Mouse (Mus musculus): ENCODE results near the gene Rgs1. TPM values are rescaled to one million over a fixed set of nuclear protein-coding genes. Genes with fewer than 3 reads are reported as not detected.

Gene Rgs1
- polyA plus RNA-seq, 1 experiment from 2014 or later = 0.21 TPM

DNA sequence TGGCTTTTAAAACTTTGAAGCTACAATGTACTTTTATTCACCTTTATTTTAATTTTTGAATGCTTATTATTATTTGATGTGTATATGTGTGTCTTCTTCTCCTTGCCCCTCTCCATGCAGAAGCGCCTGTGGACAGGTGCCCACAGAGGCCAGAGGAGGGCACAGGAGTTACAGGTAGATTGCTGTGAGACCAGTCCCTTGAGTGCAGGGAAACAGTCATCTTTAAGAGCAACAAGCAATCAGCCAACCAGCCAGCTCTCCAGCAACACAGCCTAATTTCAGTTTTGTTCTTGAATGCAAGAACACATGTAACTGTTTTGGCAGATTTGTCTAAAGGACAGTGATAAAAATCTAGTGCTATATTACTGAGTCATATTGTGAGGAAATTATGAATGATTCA, 1.7 kb downstream of the Rgs1 start:
- WGBS = 76% methylated on average over 1 of the region's 1 CpGs
- H3K4me2 ChIP-seq = no peak overlapping the region
- no peak for ATAC-seq (ENCODE audit: insufficient number of reproducible peaks, insufficient read depth, low FRiP score, low TSS enrichment, low read depth)

DNA sequence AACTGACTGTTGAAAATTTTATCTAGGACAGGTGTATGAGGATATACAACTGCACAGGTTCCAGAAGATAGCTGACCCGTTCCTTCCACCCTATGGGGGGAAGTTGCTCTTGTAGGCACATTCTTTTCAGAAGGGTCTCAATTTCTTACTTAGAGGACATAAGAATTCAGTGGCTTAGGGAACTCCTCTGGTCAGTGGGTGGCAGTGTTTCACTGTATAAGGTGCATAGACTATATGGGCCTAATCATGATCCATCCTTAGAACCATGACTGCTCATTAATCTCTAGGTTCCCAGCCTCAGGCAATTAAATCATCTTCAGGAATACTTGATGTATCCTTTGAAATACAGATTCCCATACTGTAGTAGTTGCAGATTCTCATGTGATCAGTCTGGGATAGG, 5.5 kb downstream of the Rgs1 start:
- Histone ChIP-seq H3K4me3 (no peak overlapping the region), H3K4me2 (no peak overlapping the region), H3K27ac (no peak overlapping the region), H3K36me3 (no peaks in the 10 kb centered on the region), H3K9me3 (no peaks in the 10 kb centered on the region), H3K4me1 (no peaks in the 10 kb centered on the region), H3K27me3 (no peaks in the 10 kb centered on the region), H3K9ac (no peak overlapping the region)
- ATAC-seq (ENCODE audit: insufficient number of reproducible peaks, insufficient read depth, low FRiP score, low TSS enrichment, low read depth) = no peak
- WGBS = 80% methylated on average over 1 of the region's 1 CpGs

More for the DNA sequence above, 1.7 kb downstream of the Rgs1 start:
- Histone ChIP-seq H3K9ac (no peak overlapping the region), H3K4me3 (no peak overlapping the region), H3K27me3 (no peaks in the 10 kb centered on the region), H3K36me3 (no peaks in the 10 kb centered on the region), H3K4me1 (no peaks in the 10 kb centered on the region), H3K9me3 (no peaks in the 10 kb centered on the region), H3K27ac (no peak overlapping the region)

DNA sequence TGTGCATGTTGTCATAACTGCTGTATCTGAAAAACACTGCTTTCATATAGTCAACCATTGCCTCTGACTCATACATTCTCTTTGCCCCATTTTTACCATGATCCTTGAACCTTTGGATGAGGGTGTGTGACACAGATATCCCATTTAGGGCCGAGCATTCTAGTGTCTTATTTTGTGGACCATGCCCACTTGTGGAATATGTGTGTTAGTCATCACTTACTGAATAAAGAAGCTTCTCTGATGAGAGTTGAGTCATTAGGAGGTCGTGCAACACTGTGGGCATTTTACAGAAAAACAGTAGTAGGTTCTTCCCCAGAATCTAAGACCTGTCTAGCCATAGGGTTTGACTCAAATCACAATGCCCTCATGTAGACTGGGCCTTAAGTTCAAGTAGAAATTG, 9.8 kb downstream of the Rgs1 start:
- Histone ChIP-seq H3K9me3 (no peaks in the 10 kb centered on the region), H3K4me2 (no peak overlapping the region), H3K27ac (no peak overlapping the region), H3K27me3 (no peaks in the 10 kb centered on the region), H3K9ac (no peak overlapping the region), H3K36me3 (no peaks in the 10 kb centered on the region), H3K4me3 (no peak overlapping the region), H3K4me1 (no peaks in the 10 kb centered on the region)
- WGBS = 73% methylated on average over 2 of the region's 2 CpGs
- no peak for ATAC-seq (ENCODE audit: insufficient number of reproducible peaks, insufficient read depth, low FRiP score, low TSS enrichment, low read depth)

DNA sequence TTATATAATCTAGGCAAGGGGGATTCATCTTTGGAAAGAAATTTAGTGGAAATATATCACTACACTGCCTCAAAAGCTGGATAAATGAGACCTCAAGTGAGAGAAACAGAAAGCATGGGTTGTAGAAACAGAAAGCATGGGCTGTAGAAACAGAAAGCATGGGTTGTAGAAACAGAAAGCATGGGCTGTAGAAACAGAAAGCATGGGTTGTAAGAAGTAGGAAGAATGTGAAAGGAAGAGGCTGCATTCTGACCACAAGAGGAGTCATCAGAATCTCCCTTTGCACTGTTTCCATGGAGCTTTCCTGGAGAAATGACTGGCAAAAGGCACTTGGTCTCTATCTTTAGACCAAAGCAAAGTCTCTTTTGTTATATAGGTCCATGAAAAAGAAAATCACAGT, 33.8 kb downstream of the Rgs1 start:
- H3K9me3 ChIP-seq = no peaks in the 10 kb centered on the region
- H3K4me1 ChIP-seq = peaks cover 8% of the 10 kb centered on the region; the same call in 1 of the 2 replicates
- no peak overlapping the region for H3K4me2 ChIP-seq
- no peak for ATAC-seq (ENCODE audit: insufficient number of reproducible peaks, insufficient read depth, low FRiP score, low TSS enrichment, low read depth)
- no peak overlapping the region for H3K9ac ChIP-seq
- no peak overlapping the region for H3K4me3 ChIP-seq
- H3K27me3 ChIP-seq = no peaks in the 10 kb centered on the region
- no peak overlapping the region for H3K27ac ChIP-seq
- no peaks in the 10 kb centered on the region for H3K36me3 ChIP-seq

DNA sequence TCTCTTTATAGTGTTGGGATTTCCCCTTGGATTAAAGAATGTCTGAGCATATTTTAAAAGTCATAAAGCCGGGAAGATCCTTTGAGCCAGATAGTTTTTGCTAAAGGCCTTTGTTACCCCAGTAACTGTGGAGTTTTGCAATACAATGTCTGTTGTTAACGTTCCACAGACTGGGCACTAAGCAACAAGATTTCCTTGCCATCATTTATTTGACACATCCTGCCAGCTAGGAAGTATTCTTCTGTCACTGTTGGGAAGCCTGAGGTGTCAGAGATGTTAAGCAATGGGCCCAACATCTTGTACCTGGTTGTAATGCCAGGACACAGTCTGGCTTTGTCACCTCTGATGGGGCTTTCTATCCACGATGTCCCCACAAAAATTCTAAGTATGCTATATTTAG, 38.1 kb downstream of the Rgs1 start:
- no peaks in the 10 kb centered on the region for H3K36me3 ChIP-seq
- 62% methylated on average over 3 of the region's 3 CpGs for WGBS
- ATAC-seq (ENCODE audit: insufficient number of reproducible peaks, insufficient read depth, low FRiP score, low TSS enrichment, low read depth) = no peak
- H3K4me1 ChIP-seq = peaks cover 8% of the 10 kb centered on the region; the same call in 1 of the 2 replicates
- H3K27ac ChIP-seq = no peak overlapping the region
- H3K9me3 ChIP-seq = no peaks in the 10 kb centered on the region
- no peaks in the 10 kb centered on the region for H3K27me3 ChIP-seq
- H3K4me2 ChIP-seq = no peak overlapping the region
- no peak overlapping the region for H3K9ac ChIP-seq
- H3K4me3 ChIP-seq = no peak overlapping the region

DNA sequence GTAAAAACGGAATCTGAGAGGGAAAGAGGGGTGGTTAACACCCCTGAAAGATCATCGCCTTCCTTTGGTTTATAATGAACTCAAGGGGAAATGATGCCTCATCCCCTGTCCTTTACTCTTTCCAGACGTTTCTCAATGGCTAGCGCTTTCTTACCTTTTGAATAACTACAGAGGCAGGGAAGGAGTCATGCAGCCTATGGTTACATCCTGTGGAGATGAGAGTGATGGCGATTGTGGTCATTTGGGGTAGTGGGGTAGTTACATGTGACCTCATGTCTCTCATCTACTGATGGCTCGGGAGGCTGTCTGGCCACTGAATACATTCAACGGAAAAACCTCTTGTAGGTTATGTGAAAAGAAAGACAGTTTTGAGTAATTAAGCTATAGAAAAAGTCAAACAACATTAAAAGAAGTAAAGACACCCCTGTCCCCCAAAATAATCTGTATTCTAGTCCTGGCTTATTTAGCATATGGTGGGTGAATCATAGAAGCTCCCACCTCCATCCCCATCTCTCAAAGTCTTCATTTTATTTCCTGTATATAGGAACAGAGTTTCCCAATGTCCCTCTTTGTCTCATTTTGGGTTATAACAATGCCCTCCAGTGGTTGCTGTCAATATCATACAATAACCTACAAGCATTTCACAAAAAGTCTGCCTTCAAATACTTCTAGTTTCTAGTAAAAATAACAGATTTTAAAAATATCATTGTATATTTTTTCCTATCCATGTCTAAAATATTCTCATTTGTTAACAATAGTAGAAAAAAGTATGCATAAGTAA, 42.6 kb downstream of the Rgs1 start:
- no peak overlapping the region for H3K4me2 ChIP-seq
- H3K27me3 ChIP-seq = no peaks in the 10 kb centered on the region
- H3K9ac ChIP-seq = no peak overlapping the region
- no peaks in the 10 kb centered on the region for H3K9me3 ChIP-seq
- no peak for ATAC-seq (ENCODE audit: insufficient number of reproducible peaks, insufficient read depth, low FRiP score, low TSS enrichment, low read depth)
- H3K36me3 ChIP-seq = no peaks in the 10 kb centered on the region
- H3K4me1 ChIP-seq = peaks cover 8% of the 10 kb centered on the region; the same call in 1 of the 2 replicates
- no peak overlapping the region for H3K4me3 ChIP-seq
- H3K27ac ChIP-seq = no peak overlapping the region
- WGBS = 79% methylated on average over 7 of the region's 7 CpGs

DNA sequence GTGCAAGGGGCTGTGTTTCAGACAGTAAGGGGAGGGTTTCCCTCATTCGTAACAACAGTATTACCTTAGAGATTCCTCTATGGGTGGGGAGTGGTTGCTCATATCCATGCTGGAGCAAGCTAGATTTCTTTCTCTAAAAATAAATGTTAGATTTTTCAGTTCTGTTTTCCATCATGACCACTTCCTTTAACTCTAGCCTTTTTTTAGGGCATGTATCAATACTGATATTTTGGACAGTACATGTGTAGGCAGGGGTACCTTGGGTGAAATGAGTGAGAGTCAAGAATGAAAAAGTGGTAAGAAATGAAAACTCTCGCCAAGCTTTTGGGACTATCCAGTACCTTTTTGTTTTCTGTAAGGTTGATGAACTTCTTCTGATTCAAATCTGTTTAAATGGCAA, 44.3 kb downstream of the Rgs1 start:
- no peaks in the 10 kb centered on the region for H3K4me1 ChIP-seq
- H3K36me3 ChIP-seq = no peaks in the 10 kb centered on the region
- H3K4me2 ChIP-seq = no peak overlapping the region
- no peak for ATAC-seq (ENCODE audit: insufficient number of reproducible peaks, insufficient read depth, low FRiP score, low TSS enrichment, low read depth)
- H3K27me3 ChIP-seq = no peaks in the 10 kb centered on the region
- no peak overlapping the region for H3K9ac ChIP-seq
- H3K9me3 ChIP-seq = no peaks in the 10 kb centered on the region
- no peak overlapping the region for H3K27ac ChIP-seq
- no peak overlapping the region for H3K4me3 ChIP-seq
- 82% methylated on average over 2 of the region's 2 CpGs for WGBS

DNA sequence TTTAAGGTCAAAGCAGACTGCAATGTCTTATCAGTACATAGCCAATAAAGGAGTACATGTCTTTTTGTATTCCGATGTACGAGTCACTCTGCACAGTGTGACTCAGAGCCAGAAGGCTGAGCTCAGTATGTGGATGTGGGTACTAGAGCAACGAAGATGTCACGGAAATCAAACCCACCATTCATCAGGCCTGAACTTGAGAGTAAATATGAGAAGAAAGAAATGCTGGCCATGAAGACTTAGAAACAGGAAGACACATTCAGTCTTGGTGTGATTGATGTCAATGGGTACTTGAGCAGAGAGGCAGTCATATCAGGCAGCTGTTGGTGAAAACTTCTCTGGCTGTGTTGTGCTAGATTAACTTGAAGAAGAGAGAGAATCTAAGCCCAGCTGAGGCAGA, 46.1 kb downstream of the Rgs1 start:
- no peak overlapping the region for H3K9ac ChIP-seq
- 90% methylated on average over 4 of the region's 4 CpGs for WGBS
- H3K9me3 ChIP-seq = no peaks in the 10 kb centered on the region
- no peak for ATAC-seq (ENCODE audit: insufficient number of reproducible peaks, insufficient read depth, low FRiP score, low TSS enrichment, low read depth)
- H3K4me2 ChIP-seq = no peak overlapping the region
- H3K4me1 ChIP-seq = no peaks in the 10 kb centered on the region
- no peak overlapping the region for H3K27ac ChIP-seq
- H3K36me3 ChIP-seq = no peaks in the 10 kb centered on the region
- H3K27me3 ChIP-seq = no peaks in the 10 kb centered on the region
- H3K4me3 ChIP-seq = no peak overlapping the region

DNA sequence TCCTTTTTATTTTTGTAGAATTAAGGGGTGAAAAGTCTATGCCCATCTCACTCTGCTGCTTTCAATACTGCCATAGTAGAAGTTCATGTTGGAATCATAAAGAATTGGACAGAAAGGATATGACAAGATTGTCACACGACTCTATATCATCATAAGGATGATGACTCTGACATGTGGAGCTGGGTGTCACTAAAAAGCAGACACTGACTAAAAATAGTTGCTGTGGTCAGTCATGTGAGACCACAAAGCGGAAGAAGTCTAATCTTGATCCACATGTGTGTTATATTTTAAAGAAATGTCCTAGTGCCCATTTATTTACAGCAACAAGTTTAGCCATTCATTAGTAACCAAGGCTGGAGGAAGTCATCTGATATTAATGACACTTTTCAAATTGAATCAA, 48.5 kb downstream of the Rgs1 start:
- Histone ChIP-seq H3K27me3 (no peaks in the 10 kb centered on the region), H3K4me3 (no peak overlapping the region), H3K4me2 (no peak overlapping the region), H3K36me3 (no peaks in the 10 kb centered on the region), H3K9me3 (no peaks in the 10 kb centered on the region), H3K9ac (no peak overlapping the region), H3K4me1 (no peaks in the 10 kb centered on the region), H3K27ac (no peak overlapping the region)
- ATAC-seq (ENCODE audit: insufficient number of reproducible peaks, insufficient read depth, low FRiP score, low TSS enrichment, low read depth) = no peak
- 77% methylated on average over 2 of the region's 2 CpGs for WGBS

DNA sequence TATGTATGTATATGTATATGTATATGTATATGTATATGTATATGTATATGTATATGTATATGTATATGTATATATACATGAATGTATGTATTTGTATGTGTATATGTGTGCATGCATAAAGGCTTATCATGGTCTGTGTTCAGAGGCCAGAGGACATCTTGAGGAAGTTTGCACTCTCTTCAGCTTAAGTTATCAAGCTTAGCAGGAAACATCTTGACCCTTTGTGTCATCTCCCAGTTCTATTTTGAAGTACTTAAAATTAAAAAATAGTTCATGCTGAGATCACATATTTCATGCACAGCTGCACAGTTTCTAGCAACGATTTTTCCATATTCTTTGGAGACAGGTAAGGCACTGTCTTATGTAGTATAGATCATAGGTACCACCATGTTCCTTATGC, 49.5 kb downstream of the Rgs1 start:
- H3K4me3 ChIP-seq = no peak overlapping the region
- ATAC-seq (ENCODE audit: insufficient number of reproducible peaks, insufficient read depth, low FRiP score, low TSS enrichment, low read depth) = no peak
- no peaks in the 10 kb centered on the region for H3K27me3 ChIP-seq
- WGBS = 75% methylated on average over 1 of the region's 1 CpGs
- no peaks in the 10 kb centered on the region for H3K9me3 ChIP-seq
- H3K4me2 ChIP-seq = no peak overlapping the region
- no peaks in the 10 kb centered on the region for H3K36me3 ChIP-seq
- H3K9ac ChIP-seq = no peak overlapping the region
- H3K27ac ChIP-seq = no peak overlapping the region
- H3K4me1 ChIP-seq = no peaks in the 10 kb centered on the region

DNA sequence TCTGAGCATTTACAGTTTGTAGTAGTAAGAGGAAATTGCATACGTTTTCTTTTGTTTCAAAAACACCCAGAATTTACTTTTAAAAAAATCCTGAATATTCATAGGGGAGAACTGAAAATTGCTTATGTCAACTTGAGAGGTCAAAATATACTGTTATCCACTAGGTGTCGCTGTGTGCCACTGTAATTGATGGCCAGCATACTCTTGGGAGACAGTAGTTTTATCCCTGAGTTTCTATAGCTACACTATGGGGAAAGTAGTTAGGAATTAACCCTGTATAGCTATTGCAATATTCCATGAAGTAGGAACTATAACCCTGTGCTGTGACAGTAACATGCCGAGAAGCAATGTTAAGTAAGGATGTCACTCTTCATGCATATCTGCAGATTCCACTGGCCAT, 51.4 kb downstream of the Rgs1 start:
- H3K27me3 ChIP-seq = no peaks in the 10 kb centered on the region
- no peaks in the 10 kb centered on the region for H3K9me3 ChIP-seq
- ATAC-seq (ENCODE audit: insufficient number of reproducible peaks, insufficient read depth, low FRiP score, low TSS enrichment, low read depth) = no peak
- no peak overlapping the region for H3K4me3 ChIP-seq
- H3K36me3 ChIP-seq = no peaks in the 10 kb centered on the region
- H3K4me2 ChIP-seq = no peak overlapping the region
- WGBS = 32% methylated on average over 3 of the region's 3 CpGs
- no peak overlapping the region for H3K9ac ChIP-seq
- H3K27ac ChIP-seq = no peak overlapping the region
- H3K4me1 ChIP-seq = no peaks in the 10 kb centered on the region
